Mouse (Mus musculus) B cell, adult 2 months (primary cell): ENCODE results near the gene Adcy9.

ENCODE experiments used
- DNase-seq, 2 experiments: peaks; one replicate each; pipeline ENCODE4 v3.0.0; 2022

Adcy9 gene

DNA sequence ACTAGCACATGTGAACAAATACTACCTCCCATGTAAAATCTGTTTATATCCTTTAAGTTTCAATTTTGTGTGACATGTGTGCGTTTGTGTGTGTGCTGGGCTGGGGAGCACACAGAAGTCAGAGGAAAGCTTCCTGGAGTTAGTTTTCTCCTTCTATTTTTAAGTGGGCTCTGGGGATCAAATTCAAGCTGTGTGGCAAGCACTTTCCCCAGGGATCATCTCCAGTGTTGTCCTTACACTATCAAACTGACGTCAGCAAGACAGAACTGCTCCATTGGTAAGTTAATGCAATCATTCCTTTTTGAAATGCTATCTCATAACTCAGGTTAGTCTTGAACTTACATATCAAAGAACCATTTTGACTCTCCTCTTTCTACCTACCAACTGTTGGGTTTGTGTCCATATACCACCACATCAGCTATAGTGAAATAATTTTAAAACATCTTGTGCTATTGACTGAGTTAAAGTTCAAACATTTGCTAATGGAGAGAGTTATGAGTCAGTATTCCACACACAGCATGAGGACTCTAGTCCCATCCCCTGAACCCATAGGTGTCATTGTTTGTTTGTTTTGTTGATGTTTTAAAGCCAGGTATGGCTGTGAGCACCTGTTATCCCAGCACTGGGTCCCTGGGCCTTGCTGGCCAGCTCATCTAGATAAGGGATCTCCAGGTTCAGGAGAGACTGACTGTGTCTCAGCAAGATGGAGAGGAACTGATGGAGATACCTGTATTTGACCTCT is 104.8 kb downstream of the Adcy9 start:
- DNase-seq: no peak

DNA sequence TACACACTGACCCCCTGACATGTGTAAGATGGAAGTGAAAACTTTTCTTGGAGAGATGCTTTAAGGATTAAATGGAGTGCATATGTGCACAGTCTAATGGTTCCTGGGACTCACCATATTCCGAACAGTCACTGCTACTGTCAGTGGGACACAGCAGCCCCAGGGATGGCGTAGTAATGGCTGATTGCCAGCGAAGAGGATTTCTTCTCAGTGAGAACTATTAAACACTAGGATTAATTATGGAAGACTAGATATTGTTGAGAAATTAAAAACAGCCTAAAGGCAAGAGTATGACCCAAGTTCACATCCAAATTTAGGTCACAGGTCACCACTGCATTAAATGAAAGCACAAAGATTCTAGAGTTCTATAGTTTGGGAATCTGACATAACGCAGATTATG is 105.4 kb downstream of the Adcy9 start:
- no peak for DNase-seq

DNA sequence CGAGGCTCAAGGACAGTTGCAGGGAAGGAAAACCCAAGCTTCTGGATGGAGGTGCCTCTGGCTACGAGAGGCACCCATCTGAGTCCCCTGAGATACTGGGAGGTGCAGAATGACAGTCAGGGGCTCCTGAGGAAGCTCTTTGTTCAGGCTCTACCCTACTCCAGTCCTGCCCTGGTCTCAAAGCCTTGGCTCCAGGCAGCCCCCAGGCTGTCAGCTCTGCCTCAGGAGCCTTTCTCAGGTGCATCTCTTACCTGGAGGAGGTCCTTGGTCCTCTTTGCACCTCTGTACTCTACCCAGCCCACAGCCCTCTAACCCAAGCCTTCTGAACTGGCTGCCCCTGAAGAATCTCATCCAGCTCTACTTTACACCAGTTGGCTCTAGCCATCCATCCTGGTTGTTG is 108.3 kb downstream of the Adcy9 start:
- DNase-seq: no peak

DNA sequence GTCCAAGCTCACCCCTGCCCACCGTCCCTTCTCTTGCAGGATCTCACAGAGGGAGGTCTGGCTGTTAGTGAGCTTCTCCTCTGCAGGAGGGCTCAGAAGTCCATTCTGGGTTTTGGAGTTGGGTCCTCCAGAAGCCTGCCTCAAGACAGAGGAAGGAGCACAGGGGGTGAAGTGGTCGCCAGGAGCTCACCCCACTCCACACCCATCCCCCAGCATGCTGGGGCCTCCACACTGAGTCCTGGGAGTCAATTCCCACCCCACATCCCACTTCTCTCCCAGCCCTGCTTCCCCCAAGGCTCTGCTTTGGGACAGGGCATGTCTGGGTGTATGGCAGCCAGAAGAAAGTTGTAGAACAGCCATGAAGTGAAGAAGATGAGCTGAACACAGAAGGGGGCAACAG is 108.7 kb downstream of the Adcy9 start:
- DNase-seq: no peak

DNA sequence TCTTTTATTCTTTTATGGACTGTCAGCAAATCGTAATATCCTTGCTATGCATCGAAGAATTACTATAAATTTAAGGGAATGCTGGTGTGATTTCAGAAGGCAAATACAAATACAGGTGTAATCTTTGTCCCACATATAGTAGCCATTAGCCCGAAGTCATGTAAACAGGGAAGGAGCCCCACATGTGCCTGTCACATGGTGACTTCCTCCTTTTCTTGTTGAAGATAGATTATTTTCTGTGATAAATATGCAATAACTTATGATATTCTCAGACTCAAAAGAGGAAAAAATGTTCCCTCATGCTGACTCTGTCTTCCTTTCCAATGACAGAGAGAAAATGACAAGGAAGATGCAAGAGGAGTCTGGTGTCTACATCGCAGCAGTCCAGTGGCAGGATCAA is 112.5 kb downstream of the Adcy9 start:
- no peak for DNase-seq

DNA sequence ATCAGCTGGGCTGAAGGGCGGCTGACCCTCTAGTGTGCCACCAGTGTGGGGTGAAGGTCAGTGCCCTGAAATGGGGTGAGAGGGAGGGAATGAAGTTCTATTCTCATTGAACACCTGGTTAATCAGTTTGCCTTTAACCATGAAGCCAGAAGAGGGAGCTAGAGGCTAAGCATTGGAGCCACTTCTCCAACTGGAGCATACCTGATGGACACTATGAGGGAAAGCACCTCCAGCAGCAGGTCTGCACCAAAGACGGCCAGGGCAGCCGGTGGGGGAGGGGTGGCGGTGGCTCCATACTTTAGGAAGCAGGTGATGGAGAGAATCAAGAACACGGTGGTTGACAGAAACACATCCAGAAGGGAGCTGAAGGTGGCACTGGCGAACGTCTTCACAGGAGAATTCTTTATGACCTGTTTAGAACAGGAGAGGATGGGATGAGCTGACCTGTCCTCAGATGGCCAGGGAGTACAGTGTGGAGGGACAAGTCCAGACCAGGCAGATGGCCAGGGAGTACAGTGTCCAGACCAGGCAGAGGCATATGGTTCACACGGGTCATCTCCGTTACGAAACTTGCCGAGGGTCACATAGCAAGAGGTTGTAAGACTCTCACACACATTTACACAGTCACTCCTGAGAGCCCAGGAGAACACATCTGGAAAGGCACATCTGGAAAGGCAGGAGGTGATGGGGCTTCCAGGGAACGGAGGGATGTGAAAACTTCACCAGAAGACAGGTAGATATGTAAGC is 115.9 kb downstream of the Adcy9 start:
- DNase-seq: peak; percentile 6 to 20

DNA sequence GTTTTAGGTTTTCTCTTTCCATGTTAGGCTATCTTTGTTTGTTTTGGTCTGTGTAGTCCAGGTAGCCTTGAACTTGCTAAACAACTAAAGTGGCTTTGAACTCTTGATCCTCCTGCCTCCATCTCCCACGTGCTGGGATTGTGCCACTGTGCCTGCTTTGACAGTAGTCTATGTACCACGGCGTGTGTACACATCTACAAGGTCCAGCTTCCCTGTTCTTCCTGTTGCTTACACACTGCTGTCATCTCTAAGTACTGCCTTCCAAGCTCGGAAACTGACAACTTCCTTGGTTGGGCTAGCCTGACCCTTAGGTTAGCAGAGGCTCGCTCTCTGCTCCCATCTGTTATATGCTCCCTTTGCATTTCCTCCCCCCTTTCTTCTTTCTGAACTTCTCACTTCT is 116.7 kb downstream of the Adcy9 start:
- no peak for DNase-seq

DNA sequence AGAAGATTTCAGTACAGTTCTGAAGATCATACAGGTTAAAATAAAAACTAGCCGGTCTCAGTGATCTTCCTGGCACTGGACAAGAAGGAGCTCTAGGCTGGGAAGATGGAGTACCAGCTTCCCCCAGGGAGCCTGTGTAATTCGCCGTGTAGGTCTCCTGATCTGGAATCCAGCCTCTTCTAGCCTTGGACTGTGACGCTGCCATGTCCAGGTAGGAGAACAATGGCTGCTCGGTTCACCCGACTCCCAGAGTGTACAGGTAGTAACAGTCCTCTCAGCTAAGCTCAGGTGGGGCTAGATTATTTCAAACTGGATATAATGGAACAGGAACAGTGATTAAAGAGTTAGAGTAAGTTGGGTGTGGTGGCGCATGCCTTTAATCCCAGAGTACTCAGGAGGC is 120.0 kb downstream of the Adcy9 start:
- no peak for DNase-seq

DNA sequence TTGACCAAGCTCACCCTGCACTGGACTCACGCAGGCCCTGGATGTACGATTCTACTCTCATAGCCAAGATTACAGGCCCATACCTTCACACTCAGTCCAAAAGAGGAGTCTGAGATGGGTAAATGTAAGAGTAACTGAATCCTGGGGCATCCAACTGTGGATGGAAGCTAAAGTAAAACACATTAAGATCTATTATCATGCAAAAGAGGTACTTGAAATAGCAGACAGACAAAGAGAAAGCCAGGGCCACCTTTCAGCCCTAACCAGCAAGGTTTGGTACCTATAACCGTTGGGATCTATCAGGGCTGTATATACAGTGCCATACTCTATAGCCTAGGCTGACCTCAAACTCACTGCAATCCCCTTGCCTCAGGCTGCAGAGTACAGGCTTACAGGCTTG is 127.0 kb downstream of the Adcy9 start:
- no peak for DNase-seq

DNA sequence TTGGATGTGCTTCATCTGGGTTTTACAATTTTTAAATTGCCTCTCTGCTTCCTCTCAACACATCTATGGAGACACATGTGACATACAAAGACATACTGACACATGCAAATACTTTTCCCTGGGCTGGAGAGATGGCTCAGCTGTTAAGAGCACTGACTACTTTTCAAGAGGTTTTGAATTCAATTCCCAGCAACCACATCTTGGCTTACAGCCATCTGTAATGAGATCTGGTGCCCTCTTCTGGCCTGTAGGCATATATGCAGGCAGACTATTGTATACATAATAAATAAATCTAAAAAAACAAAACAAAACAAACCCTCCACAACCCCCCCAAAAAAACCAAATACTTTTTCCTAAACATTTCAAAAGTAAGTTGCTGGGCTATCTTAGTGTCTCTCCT is 130.8 kb downstream of the Adcy9 start:
- peak; percentile 35 to 41 for DNase-seq

DNA sequence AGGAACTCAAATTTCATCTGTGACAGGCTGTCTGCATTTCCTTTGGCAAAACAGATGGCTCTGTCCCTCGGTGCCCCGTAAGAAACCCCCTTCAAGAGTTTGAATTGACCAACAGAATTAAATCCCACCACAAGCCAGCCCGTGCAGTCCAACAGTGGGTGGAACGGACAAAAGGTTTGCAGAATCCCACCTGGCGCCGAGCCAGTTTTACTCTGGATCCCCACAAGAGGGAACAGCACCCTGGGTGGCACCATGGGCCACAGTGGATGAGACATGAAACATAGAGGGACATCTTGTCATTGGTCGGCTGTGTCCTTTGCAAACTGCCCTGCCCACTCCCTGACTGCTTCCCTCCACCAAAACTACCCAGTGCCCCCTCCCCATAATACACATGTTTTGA is 133.7 kb downstream of the Adcy9 start:
- DNase-seq: no peak

DNA sequence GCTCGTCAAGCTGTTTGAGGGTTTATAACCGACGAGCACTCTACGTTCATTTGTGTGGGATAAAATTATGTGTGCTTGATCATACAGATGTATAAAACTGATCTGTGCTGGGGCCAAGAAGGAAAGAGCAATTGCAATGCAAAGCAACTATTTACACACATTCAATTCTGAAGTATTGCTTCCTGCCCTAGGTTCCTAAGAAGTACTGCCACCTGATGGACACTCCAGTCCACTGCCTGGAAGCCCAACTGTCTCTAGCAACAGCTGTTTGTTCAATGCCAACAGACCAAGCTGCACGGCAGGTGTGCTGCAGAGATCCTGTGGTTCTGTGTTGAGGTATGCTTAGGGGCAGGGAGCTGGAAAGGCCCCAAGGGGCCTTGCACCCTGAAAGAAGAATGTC is 135.0 kb downstream of the Adcy9 start:
- peak; percentile 26 to 28 for DNase-seq

DNA sequence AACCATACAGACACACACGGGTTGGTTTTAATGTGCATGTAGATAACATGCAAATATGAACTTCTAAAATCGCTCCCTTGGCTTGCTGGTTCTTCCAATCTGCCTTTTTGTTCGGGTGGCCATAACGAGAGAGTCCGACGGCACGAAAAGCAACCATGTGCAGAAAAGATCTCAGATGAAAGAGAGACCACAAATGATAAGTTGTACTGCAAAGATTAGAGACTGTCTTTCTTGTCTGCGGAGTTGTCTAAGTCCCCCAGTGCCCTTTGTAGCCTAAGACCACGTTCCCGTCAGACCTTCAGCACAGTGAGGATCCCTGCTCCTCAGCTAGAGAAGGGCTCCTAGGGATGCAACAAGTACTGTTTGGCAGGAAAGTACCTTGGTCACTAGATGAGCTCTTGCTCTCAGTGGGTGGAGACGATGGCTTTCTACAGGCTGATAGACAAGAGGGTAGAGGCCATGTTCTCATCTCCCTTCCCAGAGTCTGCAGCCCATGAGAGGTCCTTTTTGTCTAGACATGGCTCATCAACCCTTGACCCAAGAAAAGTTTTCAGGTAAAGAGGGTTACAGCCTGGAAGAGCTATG is 136.9 kb downstream of the Adcy9 start:
- DNase-seq: no peak

DNA sequence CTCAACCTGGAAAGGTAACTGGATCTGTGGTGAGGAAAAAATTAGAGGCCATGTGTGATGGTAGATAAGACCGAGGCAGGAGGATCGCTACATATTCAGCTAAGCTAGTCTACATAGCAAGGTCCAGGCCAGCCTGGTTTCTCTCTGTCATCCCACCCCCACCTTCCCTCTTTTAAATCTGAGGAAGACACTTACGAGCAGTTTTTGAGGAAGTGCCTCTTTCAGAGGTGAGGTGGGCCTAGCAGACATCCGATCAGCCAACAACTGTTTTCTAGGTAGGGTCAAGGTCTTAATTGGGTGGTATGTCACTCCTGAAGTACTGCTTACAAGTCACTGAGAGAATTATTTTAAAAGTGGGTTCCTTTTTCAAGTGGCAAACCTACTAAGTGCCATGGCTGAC is 138.8 kb downstream of the Adcy9 start:
- DNase-seq: no peak

DNA sequence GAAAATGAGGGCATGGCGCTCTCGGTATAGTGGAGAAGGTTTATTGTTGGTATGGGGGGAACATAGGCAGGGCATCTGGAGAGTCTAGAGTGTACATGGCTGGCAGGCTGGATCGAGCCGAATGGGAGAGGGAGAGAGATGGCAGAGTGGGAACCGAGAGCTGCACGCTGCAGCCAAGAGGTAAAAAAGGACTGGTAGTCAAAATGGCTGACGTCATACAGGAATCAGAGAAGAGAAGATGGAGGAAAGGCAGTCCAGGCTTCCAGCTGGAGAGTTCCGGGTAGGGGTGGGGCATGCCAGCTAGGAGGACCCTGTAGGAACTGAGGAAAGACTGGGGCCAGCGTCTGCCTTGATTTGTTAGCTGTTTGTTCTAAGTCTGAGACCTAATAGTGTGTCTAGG is 139.3 kb downstream of the Adcy9 start:
- no peak for DNase-seq

DNA sequence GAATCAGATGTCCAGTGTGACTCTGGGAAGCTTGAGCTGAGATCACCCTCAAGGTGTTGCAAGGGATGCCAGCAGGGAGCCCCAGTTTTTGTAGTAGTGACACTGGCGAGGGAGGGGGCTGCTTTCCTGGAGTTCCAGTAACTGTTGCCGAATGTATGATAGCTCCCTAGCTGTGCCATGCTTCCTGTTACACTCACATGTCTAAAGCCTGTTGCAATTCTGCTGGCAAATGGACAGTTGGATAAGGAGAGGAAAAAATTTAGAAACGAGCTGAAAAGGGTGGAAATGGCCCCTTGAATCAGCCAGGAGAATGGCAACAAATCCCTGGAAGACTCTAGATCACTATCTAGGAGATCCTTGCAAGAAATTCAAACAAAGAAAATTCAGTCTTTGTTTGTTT is 140.7 kb downstream of the Adcy9 start:
- DNase-seq: no peak

DNA sequence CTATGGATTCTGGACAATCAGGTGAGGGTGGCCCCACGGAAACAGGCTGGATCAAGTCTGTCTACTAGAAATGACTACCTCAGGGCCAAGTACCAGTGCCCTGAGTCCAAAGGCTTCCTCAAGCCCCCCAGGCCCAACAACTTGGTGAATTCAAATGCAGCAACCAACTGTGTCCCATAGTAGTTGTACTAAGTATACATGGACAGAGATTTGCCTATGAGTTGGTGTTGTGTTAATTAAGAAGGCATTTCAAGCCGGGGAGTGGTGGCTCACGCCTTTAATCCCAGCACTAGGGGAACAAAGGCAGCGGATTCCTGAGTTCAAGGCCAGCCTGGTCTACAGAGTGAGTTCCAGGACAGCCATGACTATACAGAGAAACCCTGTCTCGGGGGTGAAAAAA is 143.7 kb downstream of the Adcy9 start:
- DNase-seq: no peak

DNA sequence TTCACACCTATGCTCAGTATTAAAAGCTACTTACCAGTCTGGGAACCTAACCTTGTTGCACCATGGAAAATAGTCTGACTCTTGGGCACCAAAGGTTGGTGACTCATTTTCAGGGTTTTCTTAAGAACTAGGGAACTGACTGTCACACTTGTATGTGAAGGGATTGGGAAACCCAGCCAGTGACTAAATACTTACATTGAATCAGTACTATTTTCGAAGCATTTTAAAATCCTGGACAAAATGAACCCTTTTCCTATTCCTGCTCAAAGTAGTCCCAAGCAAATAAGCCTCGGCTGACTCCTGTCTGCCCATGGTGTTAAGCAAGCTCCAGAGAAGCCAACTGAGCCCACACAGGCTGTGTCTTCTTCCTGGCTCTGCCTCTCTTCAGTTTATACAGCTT is 144.1 kb downstream of the Adcy9 start:
- DNase-seq: no peak

DNA sequence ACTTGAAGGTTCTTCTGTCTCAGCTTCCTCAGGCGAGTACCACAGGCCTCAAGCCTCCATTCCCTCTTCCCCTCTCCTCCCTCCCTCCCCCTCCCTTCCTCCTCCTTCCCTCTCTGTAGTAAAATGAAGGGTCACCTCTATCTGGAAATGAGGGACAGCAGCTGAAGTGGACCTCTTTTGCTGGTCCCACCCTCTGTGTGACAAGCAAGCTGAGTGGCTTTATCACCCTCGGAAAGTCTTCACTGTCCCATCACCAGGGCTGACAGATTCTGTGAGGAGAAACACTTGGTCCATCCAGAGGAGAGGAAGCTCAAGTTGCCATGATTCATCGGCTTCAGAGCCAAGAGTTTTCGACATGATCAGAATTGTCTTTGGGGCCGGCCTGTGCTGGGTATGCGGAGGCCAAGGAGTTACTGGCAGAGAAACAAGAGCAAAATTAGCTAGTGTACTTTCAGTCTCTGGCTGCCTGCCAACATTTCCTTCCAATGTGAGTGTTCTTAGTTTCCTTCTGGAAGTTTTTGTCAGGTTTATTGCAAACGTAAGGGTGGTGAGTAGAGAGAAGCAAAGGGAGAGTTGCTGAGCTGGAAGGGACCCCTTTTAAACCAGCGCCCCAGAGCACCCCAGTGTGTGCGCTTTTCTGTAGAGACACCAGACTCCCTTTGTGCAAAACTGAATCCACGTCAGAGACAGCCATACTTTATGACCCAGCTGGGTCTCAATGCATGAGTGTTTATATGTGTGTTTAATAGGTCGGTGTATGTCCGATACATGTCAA is 146.4 kb downstream of the Adcy9 start:
- no peak for DNase-seq

DNA sequence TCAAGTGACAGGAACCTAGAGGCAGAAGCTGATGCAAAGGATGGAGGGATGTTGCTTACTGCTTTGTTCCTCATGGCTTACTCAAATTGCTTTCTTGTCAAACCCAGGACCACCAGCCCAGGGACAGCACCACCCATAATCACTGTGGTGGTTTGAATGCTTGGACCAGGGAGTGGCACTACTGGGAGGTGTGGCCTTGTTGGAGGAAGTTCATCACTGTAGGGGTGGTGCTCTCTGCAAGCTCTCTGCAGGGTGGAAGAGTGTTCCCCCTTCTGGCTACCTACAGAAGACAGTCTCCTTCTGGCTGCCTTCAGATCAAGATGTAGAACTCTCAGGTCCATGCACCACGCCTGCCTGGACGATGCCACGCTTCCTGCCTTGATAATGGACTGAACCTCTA is 148.0 kb downstream of the Adcy9 start:
- peak; percentile 14 to 17 for DNase-seq

DNA sequence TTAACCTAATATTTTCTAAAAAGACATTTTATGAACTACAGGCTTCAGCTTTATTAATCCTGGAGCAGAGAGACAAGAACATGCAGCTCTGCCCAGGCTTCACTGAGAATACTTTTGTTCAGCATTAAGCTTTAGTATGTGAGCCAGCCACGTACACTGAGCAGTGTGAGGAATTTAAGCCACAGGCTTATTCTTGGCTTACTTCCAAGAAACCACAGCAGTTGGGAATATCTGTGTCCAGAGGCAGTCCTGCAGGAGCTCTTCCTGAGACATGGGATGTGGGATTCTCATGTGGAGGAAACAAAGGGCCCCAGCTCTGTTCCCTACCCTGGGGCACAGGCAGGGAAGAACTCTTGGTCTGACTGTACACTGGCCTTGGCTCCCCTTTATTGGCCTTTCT is 149.4 kb downstream of the Adcy9 start:
- DNase-seq: no peak

DNA sequence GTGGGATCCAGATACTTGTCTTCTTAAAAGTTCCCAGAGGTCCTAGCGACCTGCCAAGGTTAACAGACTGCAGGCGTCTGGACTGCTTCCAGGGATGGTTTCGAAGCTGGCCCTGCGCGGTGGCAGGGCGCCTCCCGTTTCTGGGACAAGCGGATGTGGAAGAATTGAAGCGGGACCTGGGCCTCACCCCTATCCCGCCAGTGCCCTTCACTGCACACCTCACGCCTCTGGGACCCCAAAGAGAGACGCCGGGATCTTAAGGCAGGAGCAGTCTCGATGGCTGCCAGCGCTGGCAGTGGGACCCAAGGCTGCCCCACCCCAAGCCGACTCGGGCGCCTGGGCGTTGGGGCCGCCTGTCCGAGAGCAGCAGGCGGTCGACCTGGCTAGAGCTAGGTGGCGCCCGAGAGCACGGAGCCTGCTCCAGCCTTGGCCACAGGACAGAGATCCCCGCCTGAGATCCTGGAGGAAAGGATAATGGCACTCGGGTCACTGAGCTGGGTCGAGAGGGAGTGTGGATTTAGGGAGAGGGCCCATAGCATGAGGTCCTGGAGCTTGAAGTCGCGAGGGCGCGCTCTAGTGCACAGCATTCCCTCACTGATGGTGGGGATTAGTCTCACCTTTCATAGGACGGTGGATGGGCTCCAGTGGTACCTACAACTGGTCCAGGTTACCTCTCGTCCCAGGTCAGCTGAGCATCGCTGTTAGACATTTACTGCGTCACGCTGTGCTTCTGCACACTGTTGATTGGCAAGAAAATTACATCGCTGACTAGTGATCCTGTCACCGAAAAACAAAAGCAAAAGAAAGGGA is 152.2 kb downstream of the Adcy9 start:
- DNase-seq: peak; percentile 63 to 68

DNA sequence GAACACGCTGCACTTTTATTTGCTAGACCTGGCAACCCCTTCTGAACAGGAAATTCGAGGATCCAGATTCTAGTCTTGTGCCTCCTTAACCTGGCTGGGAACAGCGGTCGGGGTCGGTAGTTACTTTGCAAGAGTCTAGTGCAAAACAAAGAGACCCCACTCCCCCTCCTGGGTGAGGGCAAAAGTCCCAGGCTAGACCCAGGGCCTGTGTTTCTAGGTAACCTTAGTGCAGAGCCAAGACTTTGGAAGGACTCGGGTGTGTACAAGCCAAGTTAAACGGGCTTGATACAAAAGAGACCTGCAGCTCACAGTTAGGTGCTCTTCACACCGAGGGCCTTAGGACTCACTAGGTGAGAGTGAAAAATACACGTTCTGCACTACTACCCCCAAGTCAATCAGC is 152.8 kb downstream of the Adcy9 start:
- DNase-seq: no peak
